Mouse (Mus musculus) kidney, embryonic 15.5 days (tissue): ENCODE data around the gene Apba1. TPM values are rescaled to one million over a fixed set of nuclear protein-coding genes. Genes with fewer than 3 reads are reported as not detected.
A peak's percentile ranks its signal among the peaks of the same experiment; 100 is the strongest.

Experiments
- ATAC-seq: fragments of 200-750 bp; cut with Nextera tagmentation; replicated peaks from 2 replicates; pipeline ENCODE4 v1.8.0; 2017; ENCODE audit warnings: moderate TSS enrichment; ENCODE audit not compliant: low FRiP score
- H3K27ac ChIP-seq: fragments of 300-500 bp; sonication (generic); 2 replicates; pipeline ENCODE4 v1.5.1; 2015; ENCODE audit warnings: mild to moderate bottlenecking, inconsistent platforms
- H3K27me3 ChIP-seq: fragments of 300-500 bp; sonication (generic); 2 replicates; pipeline ENCODE4 v1.6.1; 2015; ENCODE audit warnings: inconsistent platforms
- H3K36me3 ChIP-seq: fragments of 300-500 bp; sonication (generic); 2 replicates; pipeline ENCODE4 v1.6.1; 2015; ENCODE audit warnings: inconsistent platforms
- H3K4me1 ChIP-seq: fragments of 300-500 bp; sonication (generic); 2 replicates; pipeline ENCODE4 v1.6.1; 2015; ENCODE audit warnings: inconsistent platforms
- H3K4me2 ChIP-seq: fragments of 300-500 bp; sonication (generic); 2 replicates; pipeline ENCODE4 v1.6.1; 2015; ENCODE audit warnings: moderate library complexity, mild to moderate bottlenecking, inconsistent platforms
- H3K4me3 ChIP-seq: fragments of 300-500 bp; sonication (generic); replicated peaks from 2 replicates; pipeline ENCODE4 v1.5.1; 2015; ENCODE audit warnings: mild to moderate bottlenecking, inconsistent platforms
- H3K9ac ChIP-seq: fragments of 300-500 bp; sonication (generic); 2 replicates; pipeline ENCODE4 v1.6.1; 2015; ENCODE audit warnings: mild to moderate bottlenecking, inconsistent platforms
- H3K9me3 ChIP-seq: fragments of 300-500 bp; sonication (generic); replicated peaks from 2 replicates; pipeline ENCODE4 v1.6.1; 2016; ENCODE audit warnings: inconsistent platforms
- WGBS: fragments of 180-500 bp; shearing (Covaris S2); methylation state at CpG from one replicate; pipeline ENCODE4 v1.1.7; 2015; ENCODE audit warnings: mixed read lengths; 5-methylcytosine and 5-hydroxymethylcytosine counted together
- polyA plus RNA-seq: library from polyadenylated mRNA; unstranded; fragments of >200 nt; fragmentation: Nextera tagmentation; extraction: Ambion mirVana; gene quantifications from 2 replicates; pipeline ENCODE4 v1.2.1, GENCODE M21; 2015

Apba1 gene
- polyA plus RNA-seq, 1 experiment from 2014 or later: 0.92 TPM

GRCm38 (mm10) chr19:23779130-23779529 is 20.4 kb downstream of the Apba1 start:
- no peaks in the 10 kb centered on the region for H3K27me3 ChIP-seq

GRCm38 (mm10) chr19:23780105-23780504 is 21.4 kb downstream of the Apba1 start:
- H3K9ac ChIP-seq: no peak overlapping the region
- 80% methylated on average over 4 of the region's 4 CpGs for WGBS
- no peak overlapping the region for H3K27ac ChIP-seq
- H3K4me3 ChIP-seq: no peak overlapping the region
- no peaks in the 10 kb centered on the region for H3K36me3 ChIP-seq
- peaks cover 18% of the 10 kb centered on the region for H3K4me1 ChIP-seq
- H3K4me2 ChIP-seq: no peak overlapping the region
- H3K9me3 ChIP-seq: no peaks in the 10 kb centered on the region
- H3K27me3 ChIP-seq: no peaks in the 10 kb centered on the region
- ATAC-seq: no peak

More at GRCm38 (mm10) chr19:23779130-23779529, 20.4 kb downstream of the Apba1 start:
- no peak overlapping the region for H3K4me3 ChIP-seq
- no peak overlapping the region for H3K4me2 ChIP-seq
- no peak overlapping the region for H3K9ac ChIP-seq
- peaks cover 18% of the 10 kb centered on the region for H3K4me1 ChIP-seq
- ATAC-seq: no peak
- H3K27ac ChIP-seq: no peak overlapping the region
- H3K36me3 ChIP-seq: no peaks in the 10 kb centered on the region
- H3K9me3 ChIP-seq: no peaks in the 10 kb centered on the region

GRCm38 (mm10) chr19:23781968-23782367 is 23.3 kb downstream of the Apba1 start:
- H3K27ac ChIP-seq: no peak overlapping the region
- 8% methylated on average over 9 of the region's 9 CpGs for WGBS
- H3K4me1 ChIP-seq: peaks cover 18% of the 10 kb centered on the region
- no peak overlapping the region for H3K9ac ChIP-seq
- peak; percentile 72; the same call in 1 of the 2 replicates for ATAC-seq
- H3K4me2 ChIP-seq: peak overlapping the region; percentile 42
- no peaks in the 10 kb centered on the region for H3K27me3 ChIP-seq
- no peaks in the 10 kb centered on the region for H3K36me3 ChIP-seq
- H3K4me3 ChIP-seq: no peak overlapping the region
- no peaks in the 10 kb centered on the region for H3K9me3 ChIP-seq

GRCm38 (mm10) chr19:23788420-23789132 is 29.9 kb downstream of the Apba1 start:
- ATAC-seq: no peak
- Histone ChIP-seq H3K36me3 (no peaks in the 10 kb centered on the region), H3K4me1 (0 out of 2 replicates have a peak, but pooled peaks cover 5% of the 10 kb centered on the region), H3K4me3 (no peak overlapping the region), H3K9me3 (no peaks in the 10 kb centered on the region), H3K4me2 (no peak overlapping the region), H3K9ac (no peak overlapping the region), H3K27ac (no peak overlapping the region), H3K27me3 (no peaks in the 10 kb centered on the region)
- 49% methylated on average over 9 of the region's 9 CpGs for WGBS

GRCm38 (mm10) chr19:23791704-23792103 is 33.0 kb downstream of the Apba1 start:
- Histone ChIP-seq H3K27me3 (no peaks in the 10 kb centered on the region), H3K4me3 (no peak overlapping the region), H3K4me2 (no peak overlapping the region), H3K36me3 (no peaks in the 10 kb centered on the region), H3K27ac (no peak overlapping the region), H3K9me3 (no peaks in the 10 kb centered on the region), H3K4me1 (0 out of 2 replicates have a peak, but pooled peaks cover 5% of the 10 kb centered on the region), H3K9ac (no peak overlapping the region)
- no peak for ATAC-seq
- WGBS: 68% methylated on average over 6 of the region's 6 CpGs

GRCm38 (mm10) chr19:23792559-23792958 is 33.9 kb downstream of the Apba1 start:
- H3K9ac ChIP-seq: no peak overlapping the region
- H3K36me3 ChIP-seq: no peaks in the 10 kb centered on the region
- H3K9me3 ChIP-seq: no peaks in the 10 kb centered on the region
- no peak overlapping the region for H3K27ac ChIP-seq
- ATAC-seq: no peak
- H3K4me2 ChIP-seq: no peak overlapping the region
- 0 out of 2 replicates have a peak, but pooled peaks cover 5% of the 10 kb centered on the region for H3K4me1 ChIP-seq
- no peak overlapping the region for H3K4me3 ChIP-seq
- WGBS: 88% methylated on average over 6 of the region's 6 CpGs
- no peaks in the 10 kb centered on the region for H3K27me3 ChIP-seq

- no peak overlapping the region for H3K9ac ChIP-seq
- no peak for ATAC-seq
- no peaks in the 10 kb centered on the region for H3K4me1 ChIP-seq
- no peaks in the 10 kb centered on the region for H3K9me3 ChIP-seq
- H3K27me3 ChIP-seq: no peaks in the 10 kb centered on the region
- H3K27ac ChIP-seq: no peak overlapping the region
- H3K36me3 ChIP-seq: no peaks in the 10 kb centered on the region
- no peak overlapping the region for H3K4me2 ChIP-seq
- H3K4me3 ChIP-seq: no peak overlapping the region
- WGBS: 75% methylated on average over 3 of the region's 3 CpGs
Observed at GRCm38 (mm10) chr19:23794491-23794890, 35.8 kb downstream of the Apba1 start.

- no peak for ATAC-seq
- Histone ChIP-seq H3K4me3 (no peak overlapping the region), H3K27ac (no peak overlapping the region), H3K4me2 (no peak overlapping the region), H3K27me3 (no peaks in the 10 kb centered on the region), H3K9ac (no peak overlapping the region), H3K4me1 (no peaks in the 10 kb centered on the region), H3K36me3 (no peaks in the 10 kb centered on the region), H3K9me3 (no peaks in the 10 kb centered on the region)
- WGBS: 74% methylated on average over 4 of the region's 4 CpGs
Observed at GRCm38 (mm10) chr19:23795156-23795555, 36.5 kb downstream of the Apba1 start.

- WGBS: 78% methylated on average over 1 of the region's 1 CpGs
- H3K27ac ChIP-seq: no peak overlapping the region
- H3K36me3 ChIP-seq: no peaks in the 10 kb centered on the region
- H3K4me2 ChIP-seq: no peak overlapping the region
- no peaks in the 10 kb centered on the region for H3K4me1 ChIP-seq
- no peaks in the 10 kb centered on the region for H3K27me3 ChIP-seq
- ATAC-seq: no peak
- no peaks in the 10 kb centered on the region for H3K9me3 ChIP-seq
- H3K9ac ChIP-seq: no peak overlapping the region
- no peak overlapping the region for H3K4me3 ChIP-seq
Observed at GRCm38 (mm10) chr19:23801174-23801573, 42.5 kb downstream of the Apba1 start.

- no peaks in the 10 kb centered on the region for H3K36me3 ChIP-seq
- ATAC-seq: no peak
- no peaks in the 10 kb centered on the region for H3K27me3 ChIP-seq
- H3K4me3 ChIP-seq: no peak overlapping the region
- no peak overlapping the region for H3K4me2 ChIP-seq
- no peaks in the 10 kb centered on the region for H3K9me3 ChIP-seq
- H3K4me1 ChIP-seq: peaks cover 16% of the 10 kb centered on the region; the same call in 1 of the 2 replicates
- no peak overlapping the region for H3K9ac ChIP-seq
- no peak overlapping the region for H3K27ac ChIP-seq
- WGBS: 81% methylated on average over 4 of the region's 4 CpGs
Observed at GRCm38 (mm10) chr19:23803221-23803870, 44.7 kb downstream of the Apba1 start.

GRCm38 (mm10) chr19:23806796-23807195 is 48.1 kb downstream of the Apba1 start:
- Histone ChIP-seq H3K27ac (peak overlapping the region; percentile 72), H3K36me3 (no peaks in the 10 kb centered on the region), H3K4me2 (no peak overlapping the region), H3K4me1 (peaks cover 26% of the 10 kb centered on the region; the same call in 1 of the 2 replicates), H3K4me3 (no peak overlapping the region), H3K27me3 (no peaks in the 10 kb centered on the region), H3K9me3 (no peaks in the 10 kb centered on the region), H3K9ac (no peak overlapping the region)
- 33% methylated on average over 6 of the region's 6 CpGs for WGBS
- 0 out of 2 replicates have a peak, but pooled peaks have one; percentile 63 for ATAC-seq

- no peak for ATAC-seq
- Histone ChIP-seq H3K9ac (no peak overlapping the region), H3K27ac (peak overlapping the region; percentile 82), H3K4me2 (no peak overlapping the region), H3K4me3 (no peak overlapping the region), H3K27me3 (no peaks in the 10 kb centered on the region), H3K36me3 (no peaks in the 10 kb centered on the region), H3K9me3 (no peaks in the 10 kb centered on the region), H3K4me1 (peaks cover 26% of the 10 kb centered on the region; the same call in 1 of the 2 replicates)
- 65% methylated on average over 8 of the region's 8 CpGs for WGBS
Observed at GRCm38 (mm10) chr19:23807371-23807770, 48.7 kb downstream of the Apba1 start.
